Mouse (Mus musculus) monocyte, adult 2 months (primary cell): Measurements from ENCODE around the gene Dnajc6.

Experiments used
- DNase-seq, 2 experiments: peaks; one replicate each; pipeline ENCODE4 v3.0.0; 2022; ENCODE audit warnings: low spot score in 2 of 2, low read depth in 1 of 2

The Dnajc6 gene

GRCm38 (mm10) chr4:101637472-101637871 is 141.0 kb downstream of the Dnajc6 start:
- DNase-seq = no peak

DNA sequence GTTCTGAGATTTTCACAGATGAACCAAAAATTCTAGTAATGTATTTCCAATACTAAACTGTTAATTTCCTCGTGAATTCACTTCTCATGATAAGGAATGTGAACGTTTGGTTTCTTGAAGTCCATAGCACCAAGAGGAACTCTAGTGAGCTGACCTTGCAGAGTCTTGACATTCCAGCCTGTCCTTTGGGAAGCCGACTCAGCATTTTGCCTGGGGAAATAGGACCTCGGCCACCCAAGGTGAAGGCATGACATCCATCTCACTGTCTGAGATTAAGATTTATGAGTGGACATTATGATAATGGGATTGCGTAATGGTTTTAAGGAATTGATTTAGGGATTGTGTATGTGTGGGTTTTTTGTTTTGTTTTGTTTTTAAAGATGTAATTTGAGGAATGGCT is 144.2 kb downstream of the Dnajc6 start:
- no peak for DNase-seq

DNA sequence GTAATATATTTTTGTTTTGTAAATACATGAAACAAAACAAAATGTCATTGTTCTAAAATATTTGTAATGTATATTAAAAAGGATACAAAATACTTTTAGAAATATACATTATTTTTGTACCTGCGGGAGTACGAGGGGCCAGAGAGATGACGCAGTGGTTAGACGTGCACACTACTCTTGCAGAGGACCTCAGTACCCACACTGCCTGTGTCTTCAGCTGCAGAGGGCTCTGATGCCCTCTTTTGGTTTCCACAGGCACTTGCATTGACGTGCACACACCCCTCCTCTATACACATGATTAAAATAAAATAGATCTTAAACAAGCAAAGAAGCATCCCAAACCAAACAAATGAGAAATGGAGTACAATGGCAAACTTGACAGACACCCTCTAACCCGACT is 146.3 kb downstream of the Dnajc6 start:
- DNase-seq = no peak

- no peak for DNase-seq
Observed at GRCm38 (mm10) chr4:101643216-101643615, 146.8 kb downstream of the Dnajc6 start.

DNA sequence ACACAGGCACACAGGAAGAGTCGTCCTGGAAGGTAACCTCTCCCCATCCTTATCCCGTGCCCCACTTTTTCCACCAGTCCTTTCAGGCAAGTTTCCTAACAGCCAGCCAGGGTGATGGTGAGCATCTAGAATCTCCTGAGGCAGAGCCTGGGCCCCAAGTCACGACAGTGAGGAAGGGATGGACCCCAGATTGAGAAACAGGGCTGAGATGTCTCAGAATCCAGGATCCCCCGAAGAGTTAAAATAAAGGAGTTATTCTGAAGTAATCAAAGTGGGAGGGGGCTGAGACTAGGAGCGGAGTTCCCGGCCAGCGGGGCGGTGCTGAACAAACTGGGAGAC is 150.4 kb downstream of the Dnajc6 start:
- no peak for DNase-seq

DNA sequence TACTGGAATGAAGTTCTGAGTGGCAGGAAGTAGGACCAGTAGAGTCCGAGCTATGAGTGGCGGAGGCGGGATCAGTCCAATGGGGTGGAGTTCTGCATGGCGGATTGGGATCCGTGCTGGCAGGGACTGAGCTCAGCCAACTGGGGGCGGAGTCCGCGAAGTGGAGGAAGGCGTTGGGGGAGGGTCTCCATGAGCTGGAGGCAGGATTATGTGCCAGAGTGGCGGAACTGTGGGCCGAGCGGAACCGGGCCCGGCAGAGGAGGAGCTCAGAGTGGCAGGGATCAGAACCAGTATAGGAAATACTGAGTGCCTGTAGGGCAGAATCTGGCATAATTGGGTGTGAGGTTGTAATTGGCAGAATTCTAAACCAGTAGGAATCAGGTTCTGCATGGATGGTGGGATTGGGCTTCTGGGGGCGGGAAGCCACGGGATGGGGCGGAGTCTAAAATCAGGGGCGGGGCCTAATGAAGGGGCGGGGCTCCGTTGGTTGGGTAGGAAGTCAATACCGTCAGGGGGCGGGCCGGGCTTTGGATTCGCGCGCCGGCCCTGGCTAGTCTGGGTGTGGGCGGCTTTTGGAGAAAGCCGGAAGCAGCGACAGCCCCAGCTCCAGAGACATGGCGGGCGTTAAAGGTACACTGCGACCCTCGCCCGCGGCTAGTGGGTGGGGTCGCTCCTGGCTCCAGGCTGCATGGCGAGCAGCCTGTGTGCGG is 150.9 kb downstream of the Dnajc6 start, which contains the start of gene Leprot:
TSS of gene Leprot (plus strand) at position 523 of the 710 bp plus-strand sequence.
- DNase-seq = peak; percentile 96 to 97

DNA sequence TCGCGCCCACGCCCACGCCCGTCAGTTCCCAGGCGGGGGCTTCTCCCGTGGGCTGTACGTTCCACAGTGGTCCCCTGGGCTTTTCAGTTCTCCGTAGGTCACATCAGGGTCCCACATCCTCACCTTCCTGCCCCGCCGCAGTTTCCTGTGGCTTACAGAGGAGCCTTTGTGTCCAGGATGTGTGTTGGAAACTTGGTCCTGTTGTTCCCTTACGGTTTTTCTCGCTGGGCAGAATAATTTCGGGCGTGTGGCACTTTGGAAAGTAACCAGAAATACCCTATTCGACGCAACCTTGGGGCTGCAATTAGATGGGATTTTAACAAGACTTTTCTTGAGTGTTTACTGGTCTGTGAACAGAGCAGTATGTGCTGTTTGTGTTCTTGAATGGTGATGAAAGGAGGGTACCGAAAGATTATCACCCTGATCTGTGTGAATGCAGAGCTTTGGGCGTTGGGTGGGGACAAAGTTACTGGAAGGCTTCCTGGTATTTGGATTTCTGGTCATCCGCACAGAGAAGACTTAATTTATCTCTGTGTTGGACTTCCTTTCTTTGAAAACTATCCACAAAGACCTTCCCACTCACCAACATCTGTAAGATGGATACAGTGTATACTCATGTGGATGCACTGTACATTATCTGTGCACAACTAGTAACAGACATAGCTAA is 151.7 kb downstream of the Dnajc6 start:
- no peak for DNase-seq

DNA sequence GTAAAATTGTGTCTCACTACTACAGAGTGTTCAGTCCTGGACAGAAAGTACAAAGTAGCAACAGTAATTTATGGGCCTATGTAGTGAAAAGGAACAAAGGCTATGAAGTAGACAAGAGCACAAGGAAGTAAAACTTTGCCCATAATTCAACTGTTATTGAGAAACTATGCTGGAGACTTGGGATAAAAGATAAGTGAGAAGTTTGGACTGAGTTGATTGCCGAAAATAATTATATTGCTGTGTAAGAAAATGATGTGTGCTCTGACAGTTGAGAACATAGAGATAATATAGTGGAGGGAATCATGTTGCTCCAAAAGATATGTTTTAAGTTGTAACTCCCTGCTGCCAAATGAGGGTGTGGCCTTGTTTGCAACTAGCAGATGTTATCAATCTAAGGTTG is 152.3 kb downstream of the Dnajc6 start:
- no peak for DNase-seq

DNA sequence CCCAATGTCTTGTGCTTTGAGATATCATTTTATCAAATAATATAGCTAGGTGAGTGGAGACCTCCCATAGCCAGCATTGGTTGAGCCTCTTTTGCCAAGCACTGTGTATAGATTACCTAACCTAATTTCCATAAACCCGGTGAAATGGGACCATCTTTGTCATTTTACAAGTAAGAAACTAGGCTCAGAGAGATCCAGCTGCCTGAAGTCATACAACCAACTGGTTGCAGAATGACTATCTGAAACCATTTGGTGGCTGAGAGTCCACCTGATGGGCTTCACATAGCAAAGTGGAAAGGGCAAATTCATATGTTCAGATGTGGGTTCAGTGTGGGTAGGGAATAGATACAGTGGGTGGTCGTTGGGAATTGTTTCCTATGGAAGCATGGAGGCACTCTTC is 154.5 kb downstream of the Dnajc6 start:
- no peak for DNase-seq

- no peak for DNase-seq
Observed at GRCm38 (mm10) chr4:101654256-101654655, 157.8 kb downstream of the Dnajc6 start.

DNA sequence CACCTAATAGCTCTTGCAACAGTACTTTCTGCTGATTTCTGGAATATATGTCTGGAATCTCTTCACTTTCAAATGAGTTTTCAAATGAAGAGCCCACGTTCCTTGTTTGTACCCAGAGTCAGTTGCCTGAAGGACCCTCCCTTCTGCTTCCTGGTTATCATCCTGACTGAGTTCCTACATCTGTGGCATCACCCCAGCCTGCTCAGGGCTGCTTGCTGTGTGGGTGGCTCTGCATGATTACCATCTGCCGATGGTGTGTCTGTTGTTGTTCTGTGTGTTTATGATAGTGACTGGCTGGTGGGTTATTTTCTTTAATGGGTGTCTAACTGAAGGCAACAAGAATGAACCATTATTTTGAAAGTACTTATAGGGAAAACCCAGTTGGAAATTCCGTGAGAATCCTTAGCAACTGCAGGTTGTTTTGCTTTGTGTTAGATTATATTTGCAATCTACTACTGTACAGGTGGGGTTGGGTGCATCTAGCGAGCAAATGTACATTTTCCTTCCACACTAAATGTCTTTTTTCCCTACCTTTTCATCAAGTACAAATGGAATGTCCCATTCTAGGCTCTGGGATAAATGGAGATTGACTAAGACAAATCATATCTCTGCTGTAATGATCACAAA is 158.5 kb downstream of the Dnajc6 start:
- DNase-seq = no peak

DNA sequence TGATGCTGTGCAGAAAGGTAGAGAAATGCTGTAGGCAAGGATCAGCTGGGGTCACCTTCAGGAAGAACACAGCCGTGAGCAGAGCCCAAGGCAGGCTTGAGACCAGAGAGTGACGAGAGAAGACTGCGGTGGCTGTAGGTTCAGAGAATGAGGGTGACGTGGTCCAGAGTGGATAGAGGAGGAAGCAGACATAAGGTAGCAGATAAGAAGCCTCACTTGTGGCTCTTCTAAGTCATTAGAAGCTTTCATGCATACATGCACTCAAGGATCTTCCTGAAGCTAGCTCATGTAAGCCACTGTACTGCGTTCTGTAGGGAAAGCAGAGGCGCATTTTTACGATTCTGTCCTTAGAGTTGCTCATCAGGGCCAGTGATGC is 159.0 kb downstream of the Dnajc6 start:
- no peak for DNase-seq

GRCm38 (mm10) chr4:101656056-101656455 is 159.6 kb downstream of the Dnajc6 start:
- peak in 1 of 2 experiments; percentile 5 for DNase-seq

DNA sequence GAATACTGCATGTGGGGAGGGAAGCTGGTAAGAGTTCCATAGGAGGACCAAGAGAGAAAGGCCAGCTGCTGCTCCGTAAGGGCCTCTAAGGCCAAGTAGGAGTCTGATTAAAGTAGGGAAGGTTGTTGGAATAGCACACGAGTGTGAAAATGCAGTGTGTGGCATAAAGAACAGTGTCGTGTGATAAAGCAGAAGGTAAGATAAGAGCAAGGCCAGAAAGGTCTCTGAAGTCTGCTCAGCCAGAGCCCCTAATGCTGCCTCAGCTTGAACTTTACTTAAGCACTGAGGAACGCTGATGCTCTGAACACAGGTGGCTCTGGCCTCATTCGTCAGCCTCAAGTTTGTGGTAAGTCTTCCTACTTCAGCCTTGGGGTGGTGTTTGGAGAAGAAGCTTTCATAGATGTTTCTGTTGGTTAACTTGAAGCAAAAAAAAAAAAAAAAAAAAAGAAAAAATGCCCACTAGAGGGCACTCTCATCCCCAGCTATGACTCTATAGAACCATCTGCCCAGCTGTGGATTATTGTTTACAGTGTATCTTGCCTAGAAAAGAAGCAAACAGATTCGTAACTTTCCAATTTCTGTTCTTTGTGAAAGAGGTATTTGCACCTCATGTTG is 160.6 kb downstream of the Dnajc6 start:
- no peak for DNase-seq

GRCm38 (mm10) chr4:101664160-101664750 is 167.8 kb downstream of the Dnajc6 start:
- DNase-seq = peak in 1 of 2 experiments; percentile 25

GRCm38 (mm10) chr4:101664766-101665165 is 168.3 kb downstream of the Dnajc6 start:
- DNase-seq = no peak

- no peak for DNase-seq
Observed at GRCm38 (mm10) chr4:101669161-101669560, 172.7 kb downstream of the Dnajc6 start.

DNA sequence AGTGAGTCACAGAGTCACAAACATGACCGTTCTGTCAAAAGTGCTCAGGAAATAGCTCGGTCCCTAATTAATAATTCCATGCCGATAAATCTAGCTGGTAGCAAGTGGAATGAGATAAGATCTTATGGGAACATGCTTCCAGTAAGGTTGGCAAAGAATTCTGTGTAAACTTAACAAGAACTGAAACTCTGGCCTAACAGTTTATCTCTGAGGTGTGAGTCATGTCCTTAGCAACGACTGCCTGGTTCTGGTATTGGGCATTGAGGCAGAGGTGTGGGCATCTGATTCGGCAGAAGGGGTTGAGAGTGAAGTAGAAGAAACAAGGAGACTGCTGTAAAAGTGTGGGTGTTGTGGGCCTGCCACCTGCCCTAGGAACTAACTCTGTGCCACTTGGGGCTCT is 173.4 kb downstream of the Dnajc6 start:
- DNase-seq = no peak

DNA sequence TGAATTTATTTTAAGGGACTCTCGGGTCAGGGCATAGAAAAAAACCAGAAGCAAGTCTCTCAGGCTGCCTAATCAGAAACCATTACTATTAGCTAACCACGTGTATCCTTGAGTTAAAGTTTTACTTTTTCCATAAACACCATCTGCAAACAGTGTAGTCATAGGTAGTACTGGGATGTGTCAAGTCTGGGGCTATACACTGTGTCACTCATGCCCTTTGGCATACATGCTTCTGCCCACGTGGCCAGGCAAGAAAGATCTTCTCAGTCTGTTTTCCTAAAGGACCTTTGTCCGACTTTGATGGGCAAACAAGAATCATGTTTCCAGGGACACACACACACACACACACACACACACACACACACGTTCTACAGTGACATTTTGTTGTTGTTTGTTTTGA is 178.3 kb downstream of the Dnajc6 start:
- DNase-seq = no peak

DNA sequence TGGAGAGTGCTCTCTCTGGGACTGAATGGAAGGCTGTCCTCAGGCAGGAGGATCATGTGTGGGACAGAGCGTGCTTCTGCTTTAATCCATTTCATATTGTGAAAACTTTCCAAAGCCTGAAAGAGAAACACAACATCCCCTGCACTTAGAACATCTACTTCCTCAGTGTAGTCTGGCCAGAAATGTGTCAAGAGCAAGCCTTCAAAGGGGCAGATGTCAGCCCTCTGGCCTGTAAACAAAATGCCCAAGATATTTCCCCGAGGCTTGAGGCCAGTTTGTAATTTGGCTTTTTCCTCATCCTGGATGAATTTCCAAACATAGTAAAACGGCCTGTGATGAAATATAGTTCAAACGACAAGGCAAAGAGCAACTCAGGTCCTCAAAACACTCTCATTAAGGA is 179.3 kb downstream of the Dnajc6 start:
- no peak for DNase-seq

DNA sequence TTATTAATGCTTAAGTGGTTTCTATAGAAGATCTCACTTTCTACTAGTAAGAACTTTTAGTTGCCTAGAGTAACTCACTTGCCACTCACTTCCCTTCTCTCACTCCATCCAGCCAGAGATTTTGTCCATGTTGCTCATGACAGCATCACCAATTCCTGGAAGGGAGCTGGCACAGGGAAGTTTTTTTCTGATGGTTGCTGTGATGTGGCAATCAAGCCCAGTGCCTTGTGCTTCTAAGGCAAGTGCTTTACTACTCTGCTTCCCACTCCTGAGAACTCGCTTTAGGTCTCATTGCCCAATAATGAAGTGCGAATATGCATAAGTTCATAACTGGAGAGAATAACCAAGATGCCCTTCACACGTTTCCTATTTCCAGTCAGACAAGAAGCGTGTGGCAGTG is 186.2 kb downstream of the Dnajc6 start:
- DNase-seq = no peak

DNA sequence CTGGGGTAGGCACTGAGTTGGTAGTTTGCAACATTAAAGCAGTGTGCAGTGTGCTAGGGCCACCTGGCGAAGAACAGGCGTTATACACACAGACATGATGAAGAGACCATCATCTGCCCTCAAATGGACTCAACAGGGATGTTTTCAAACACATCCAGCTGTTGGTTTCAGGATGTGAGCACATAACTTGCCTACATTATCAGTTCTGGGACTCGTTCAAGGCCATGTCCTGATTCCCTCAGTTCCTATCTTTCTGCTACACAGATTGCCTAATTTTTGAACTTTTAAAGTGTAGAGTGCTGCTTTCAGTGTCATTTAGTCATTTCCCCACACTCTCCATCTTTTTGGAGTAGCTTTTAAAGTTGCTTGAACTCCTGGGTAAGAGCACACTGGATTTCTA is 186.6 kb downstream of the Dnajc6 start:
- no peak for DNase-seq
